Mouse (Mus musculus) left cerebral cortex, adult 9 months (tissue): ENCODE measurements around the gene Guk1.
"Not testable (repeated sequence)": the region's sequence is repeated elsewhere in the genome, so short reads cannot be mapped to it uniquely, and the experiment has no call there.

Experiments used
- DNase-seq, 2 experiments: peaks; one replicate each; pipeline ENCODE4 v3.0.0; 2022; ENCODE audit warnings: low spot score in 2 of 2

Guk1 gene

DNA sequence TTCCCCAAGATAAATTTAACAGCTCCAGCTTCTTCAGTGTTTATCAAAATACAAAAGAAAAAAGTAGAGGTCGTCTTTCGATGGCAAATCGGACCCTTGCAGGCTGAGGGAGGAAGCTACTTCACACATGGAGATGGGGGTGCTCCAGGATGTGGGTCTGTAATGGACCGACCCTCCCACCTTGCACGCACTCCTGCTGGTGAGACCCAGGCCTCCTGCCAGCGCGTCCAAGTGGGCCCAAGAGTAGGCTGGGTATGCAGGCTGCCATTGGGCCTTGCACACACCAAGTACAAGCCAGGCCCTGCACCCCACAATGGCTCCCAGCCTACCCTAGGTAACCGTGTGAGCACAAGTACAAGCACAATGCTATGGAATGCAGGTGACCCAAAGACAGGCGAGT is 19.5 kb upstream of the Guk1 start:
- not testable (repeated sequence) for DNase-seq

DNA sequence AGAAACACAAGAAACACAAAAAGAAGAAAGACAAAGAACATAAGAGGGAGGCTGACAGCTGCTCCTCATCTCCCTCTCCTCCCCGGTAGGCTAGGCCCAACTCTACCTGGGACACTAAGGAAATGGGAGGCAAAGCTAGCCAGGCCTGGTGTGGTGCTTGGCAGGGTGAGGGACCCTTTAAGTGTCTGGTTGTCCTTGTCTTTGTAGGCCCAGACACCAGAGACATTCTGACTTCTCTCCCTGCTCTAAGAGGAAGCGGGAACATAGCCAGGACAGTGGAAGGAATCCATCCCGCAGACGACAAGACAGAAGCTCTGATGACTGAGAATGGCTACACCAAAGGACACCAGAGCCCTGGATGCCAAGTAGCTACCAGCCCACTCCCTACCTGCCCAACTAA is 18.0 kb upstream of the Guk1 start:
- no peak for DNase-seq

GRCm38 (mm10) chr11:59209580-59209979 is 17.6 kb upstream of the Guk1 start:
- no peak for DNase-seq

DNA sequence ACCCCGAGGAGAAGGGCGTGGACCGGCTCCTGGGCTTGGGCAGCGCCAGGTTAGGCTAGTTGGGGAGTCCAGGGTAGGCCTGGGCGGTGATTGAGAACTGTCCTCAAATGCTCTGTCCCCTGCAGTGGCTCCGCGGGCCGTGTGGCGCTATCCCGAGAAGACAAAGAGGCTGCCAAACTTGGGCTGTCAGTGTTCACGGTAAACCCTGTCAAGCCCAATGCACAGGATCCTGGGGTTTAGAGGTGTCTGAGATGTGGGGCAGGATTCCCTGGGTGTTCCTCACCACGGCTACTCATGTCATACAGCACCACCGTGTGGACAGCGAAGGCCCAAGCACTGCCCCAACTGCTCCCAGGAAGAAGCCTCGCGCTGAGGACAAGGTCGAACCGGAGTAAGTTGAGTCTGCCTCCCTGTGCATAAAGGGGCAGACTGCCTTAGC is 17.0 kb upstream of the Guk1 start:
- DNase-seq, result peak in 1 of 2 experiments; percentile 71

DNA sequence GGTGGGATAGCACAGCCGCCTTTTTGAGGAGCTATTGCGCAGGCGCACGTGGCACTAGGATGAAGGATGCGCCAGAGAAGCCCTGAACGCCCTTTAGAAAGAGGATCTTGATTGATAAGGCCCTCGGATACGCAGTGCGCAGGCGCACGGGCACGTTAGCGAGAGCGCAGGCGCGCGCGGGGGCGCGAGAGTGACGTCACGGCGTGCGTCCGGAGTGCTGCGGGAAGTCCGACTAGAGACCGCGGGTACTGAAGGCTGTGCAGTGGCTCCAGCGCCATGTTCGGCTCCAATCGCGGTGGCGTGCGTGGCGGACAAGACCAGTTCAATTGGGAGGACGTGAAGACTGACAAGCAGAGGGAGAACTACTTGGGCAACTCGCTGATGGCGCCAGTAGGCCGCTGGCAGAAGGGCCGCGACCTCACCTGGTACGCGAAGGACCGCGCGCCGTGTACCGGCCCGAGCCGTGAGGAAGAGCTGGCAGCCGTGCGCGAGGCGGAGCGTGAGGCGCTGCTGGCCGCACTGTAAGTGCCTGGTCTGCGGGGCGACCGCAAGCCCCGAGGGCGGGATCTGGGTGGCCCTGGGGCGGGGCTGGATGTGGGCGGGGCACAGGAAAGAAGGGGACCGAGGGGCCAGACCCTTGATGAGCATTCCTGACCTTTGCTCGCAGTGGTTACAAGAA is 16.3 kb upstream of the Guk1 start, which contains the start of gene 2310033P09Rik:
2310033P09Rik (plus strand) TSS at position 169 of the 679 bp plus-strand sequence.
- DNase-seq, result peak; percentile 89 to 95

DNA sequence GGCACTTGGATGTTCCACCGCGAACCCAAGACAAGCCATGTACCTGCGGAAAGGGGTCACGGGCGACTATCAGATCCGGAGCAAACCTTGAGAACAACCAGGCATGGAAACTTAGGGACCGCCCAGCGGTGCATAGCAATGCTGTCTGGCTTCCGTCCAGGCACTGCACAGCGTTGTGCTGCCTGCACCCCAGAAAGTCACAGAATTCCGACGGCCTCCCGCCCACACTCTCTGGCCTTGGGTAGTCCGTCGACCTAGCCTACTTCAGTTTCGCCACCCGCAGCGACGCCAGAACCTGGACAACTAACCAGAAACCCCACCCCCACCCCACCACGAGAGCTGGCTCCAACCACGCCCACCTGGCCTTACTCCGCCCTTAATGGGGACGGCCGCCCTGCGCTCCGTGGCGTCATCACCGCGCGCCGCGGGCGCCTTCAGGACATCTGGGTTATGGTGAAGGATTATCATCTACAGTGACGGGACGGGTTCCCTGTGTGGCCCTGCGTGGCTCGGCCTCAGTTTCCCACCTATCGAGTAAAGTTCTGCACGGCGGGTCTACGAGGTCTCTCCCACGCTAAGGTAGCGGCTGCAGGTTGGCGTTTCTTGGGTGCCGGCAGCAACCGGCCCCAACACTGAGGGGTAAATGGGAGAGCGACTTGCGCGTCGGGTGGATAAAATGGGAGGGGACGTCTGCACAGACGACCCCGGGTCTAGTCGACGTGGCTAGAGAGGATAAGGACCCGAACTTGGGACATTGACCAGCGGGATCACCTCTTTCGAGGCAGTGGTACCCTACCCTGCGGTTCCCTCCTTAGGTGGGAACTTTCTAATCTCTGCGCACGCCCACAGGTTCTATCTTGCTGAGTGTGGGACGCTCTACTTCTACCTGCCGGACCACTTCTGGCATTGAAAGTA is 10.3 kb upstream of the Guk1 start, which contains the start of gene Mrpl55:
Mrpl55 (plus strand) TSS at position 406 of the 915 bp plus-strand sequence.
- DNase-seq, result peak; percentile 64 to 92

- no peak for DNase-seq
These were observed 9.4 kb upstream of the Guk1 start for GRCm38 (mm10) chr11:59201216-59202002.

- no peak for DNase-seq
These were observed 4.2 kb upstream of the Guk1 start for GRCm38 (mm10) chr11:59196230-59196629.

- DNase-seq, result peak; percentile 81 to 89
These were observed 567 bp downstream of the Guk1 start for GRCm38 (mm10) chr11:59191231-59192058.

DNA sequence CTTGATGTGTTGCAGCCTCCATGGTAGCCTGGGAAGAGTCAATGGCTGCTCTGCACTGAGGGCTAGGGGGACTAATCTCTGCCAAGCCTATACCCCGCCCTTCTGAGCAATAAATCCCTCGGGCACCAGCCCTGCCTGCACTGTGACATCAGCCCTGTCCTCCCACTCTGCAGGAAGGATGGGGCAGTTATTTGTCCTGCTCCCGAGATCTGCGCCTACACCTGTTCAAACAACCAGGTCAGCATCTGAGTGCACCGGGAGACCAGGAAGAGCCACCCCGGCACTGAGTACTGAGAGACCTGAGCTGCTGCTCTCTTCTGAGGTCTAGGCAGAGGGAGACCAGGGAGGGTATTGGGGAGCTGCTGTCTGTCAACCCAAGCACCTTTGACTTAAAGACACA is 4.3 kb downstream of the Guk1 start:
- DNase-seq, result no peak

- DNase-seq, result no peak
These were observed 6.5 kb downstream of the Guk1 start for GRCm38 (mm10) chr11:59185490-59185889.

DNA sequence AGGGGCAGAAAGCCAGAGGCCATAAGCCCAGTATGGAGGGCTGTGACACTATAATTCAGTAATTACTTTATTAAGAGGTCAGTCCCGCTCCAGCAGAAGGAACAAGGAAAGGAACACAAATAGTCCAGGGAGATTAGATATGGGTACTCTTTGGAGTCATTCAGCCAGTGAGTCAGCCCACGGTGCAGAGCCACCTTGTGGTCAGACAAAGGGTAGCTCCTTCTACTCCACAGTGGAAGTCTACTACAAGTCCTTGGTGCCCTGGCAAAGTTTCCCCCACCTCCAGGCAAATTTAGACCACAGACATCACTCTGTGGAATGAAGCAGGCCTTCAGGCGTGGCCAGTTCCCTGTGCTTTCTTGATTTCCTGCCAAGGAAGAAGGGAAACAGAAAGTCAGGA is 8.2 kb downstream of the Guk1 start:
- DNase-seq, result peak in 1 of 2 experiments; percentile 69

DNA sequence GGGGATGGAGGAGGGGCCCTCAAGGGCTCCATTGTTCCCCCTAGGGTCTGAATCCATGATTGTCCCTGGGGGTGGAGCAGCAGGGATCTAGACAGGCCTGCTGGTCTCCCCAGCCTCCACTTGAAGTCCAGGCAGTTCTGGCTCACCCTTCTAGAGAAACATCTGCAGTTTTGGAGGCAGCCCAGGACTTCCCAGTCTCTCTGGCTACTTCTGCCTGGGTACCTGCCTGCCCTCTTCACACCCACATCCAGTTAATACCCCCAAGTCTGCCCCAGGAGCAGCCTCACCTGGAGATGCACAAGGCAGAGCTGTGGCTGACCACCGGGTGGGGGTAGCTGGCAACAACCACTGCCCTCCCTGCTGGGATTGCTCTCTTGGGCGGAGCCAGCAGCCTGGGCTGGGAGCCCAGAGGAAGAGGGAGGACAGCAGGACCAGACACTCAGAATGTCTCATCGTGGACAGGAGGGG is 9.1 kb downstream of the Guk1 start, which contains the start of gene Gjc2:
Gjc2 (minus strand) TSS at position 350 of the 468 bp plus-strand sequence.
- peak in 1 of 2 experiments; percentile 44 for DNase-seq

DNA sequence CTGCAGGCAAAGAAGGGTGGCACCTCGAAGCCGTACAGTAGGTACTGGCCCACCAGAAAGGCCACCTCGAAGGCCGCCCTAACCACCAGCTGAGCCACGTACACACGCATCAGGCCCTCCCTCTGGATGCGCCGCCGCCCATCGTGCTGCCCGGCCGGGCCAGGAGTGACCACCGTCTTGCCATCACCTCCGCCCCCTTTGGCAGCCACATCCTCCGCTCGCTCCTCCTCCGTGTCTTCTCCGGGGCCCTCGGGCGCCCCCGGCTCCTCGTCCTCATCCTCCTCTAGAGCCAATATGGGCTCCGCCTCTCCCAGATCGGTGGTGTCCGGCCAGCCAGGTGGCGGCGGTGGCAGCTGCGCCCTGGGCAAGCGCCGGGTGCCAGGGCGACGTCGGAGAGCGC is 15.1 kb downstream of the Guk1 start:
- DNase-seq, result no peak

DNA sequence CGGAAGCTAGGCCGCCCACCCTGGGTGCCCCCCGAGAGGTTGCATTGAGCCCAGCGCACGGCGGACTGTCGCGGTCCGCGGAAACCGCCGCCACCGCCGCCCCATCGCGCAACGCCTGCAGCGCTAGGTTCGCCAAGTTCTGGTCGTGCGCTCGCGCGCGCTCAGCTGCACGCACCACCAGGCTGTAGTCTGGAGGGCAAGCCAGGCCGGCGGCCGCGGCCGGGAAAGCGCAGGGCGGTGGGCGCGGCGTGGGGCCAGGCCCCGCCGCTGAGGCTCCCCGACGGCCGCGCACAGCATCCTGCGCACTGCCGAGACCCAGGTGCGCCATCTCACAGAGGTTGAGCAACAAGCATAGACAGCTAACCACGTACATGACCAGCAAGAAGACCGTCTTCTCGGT is 15.5 kb downstream of the Guk1 start:
- DNase-seq, result no peak

DNA sequence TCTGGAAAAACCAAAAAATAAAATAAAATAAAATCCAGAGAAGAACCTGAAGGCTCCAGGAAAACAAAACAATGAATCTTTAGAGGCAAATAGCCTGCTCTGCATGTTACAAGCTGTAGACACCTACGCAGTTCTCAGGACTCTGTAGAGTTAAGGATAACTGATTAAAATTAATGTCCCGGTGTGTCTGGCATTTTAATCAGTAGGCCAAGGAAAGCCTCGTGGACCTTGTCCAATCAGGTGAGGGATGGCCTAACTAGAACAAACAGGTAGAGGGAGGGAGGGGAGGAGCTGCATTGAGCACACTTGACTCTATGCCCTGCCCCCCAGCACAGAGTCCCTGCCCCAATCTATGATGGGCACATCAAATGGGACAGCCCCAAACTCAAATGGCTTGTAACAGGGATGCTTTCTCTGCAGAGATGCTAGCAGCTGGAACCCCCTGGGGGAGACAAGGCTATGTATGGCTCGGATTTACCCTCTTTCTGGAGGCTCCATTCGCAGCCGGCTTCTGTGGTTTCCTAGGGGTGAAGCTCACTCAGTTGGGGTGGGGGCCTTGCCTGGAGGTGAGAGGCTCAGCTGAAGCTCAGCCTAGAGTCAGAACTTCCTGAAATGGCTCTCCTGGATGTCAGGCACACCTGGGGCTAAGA is 17.7 kb downstream of the Guk1 start:
- no peak for DNase-seq

DNA sequence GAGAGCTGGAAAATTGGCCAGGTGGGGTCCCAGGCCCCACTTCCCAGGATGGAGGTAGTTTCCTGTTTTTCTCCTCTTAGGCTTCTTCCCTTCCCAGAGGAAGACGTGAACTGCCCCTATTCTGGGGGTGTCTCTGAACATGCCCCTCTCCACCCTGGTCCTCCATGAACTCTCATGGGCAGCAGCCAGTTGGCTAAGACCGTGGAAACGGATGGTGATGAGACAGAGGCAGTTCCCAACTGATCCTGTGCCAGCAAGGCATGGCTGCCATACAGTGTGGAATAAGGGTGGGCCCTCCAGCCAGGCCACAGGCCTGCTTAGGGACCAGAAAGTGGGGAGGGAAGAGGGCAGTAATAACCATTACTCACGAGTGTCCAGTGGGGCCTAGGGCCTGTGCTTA is 21.5 kb downstream of the Guk1 start:
- DNase-seq, result no peak

GRCm38 (mm10) chr11:59169807-59170206 is 22.2 kb downstream of the Guk1 start:
- DNase-seq, result no peak

DNA sequence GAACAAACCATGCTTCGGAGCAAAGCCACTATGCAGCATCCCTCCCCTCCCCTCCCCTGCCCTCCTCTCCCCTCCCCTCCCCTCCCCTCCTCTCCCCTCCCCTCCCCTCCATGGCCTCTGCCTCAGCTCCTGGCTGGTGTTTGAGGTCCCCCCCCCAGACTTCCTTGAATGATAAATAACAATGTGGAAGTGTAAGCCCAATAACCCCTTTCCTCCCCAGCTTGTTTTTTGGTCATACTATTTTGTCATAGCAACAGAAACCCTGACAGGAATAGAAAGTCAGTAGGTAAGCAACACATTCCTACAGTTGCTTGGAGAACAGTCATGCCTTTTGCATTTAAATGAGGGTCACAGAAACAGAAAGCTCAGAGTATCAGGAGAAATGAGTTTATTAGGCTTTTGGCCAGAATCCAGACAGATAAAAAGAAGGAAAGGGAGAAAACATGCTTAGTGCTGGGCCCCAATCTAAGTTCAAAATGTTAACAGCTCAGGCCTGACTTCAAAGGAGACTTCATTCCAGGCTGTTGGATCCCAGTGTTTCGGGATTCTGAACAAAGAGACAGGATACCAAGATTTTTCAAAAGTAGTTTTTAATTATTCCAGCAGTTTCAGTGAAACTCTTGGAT is 26.3 kb downstream of the Guk1 start:
- DNase-seq, result no peak

DNA sequence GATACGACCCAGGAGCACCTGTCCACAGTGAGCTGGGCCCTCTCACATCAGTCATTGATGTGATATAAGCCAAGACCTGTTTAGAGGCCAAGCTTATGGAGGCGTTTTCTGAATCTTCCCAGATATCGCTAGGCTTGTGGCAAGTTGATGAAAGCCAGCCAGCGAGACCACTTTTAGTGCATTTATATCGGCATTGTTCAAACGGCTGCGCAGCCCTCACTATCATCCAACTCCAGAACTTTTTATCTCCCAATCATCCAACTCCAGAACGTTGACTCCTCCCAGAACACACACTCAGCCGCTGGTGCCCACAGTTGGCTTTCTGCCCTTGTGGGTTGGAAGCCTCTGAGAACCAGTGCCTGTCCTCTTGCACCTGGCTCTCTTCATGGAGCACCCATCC is 27.6 kb downstream of the Guk1 start:
- no peak for DNase-seq
